Mouse (Mus musculus) CH12.LX (cell line): ENCODE results near the gene Ly6g6c. TPM values are rescaled to one million over a fixed set of nuclear protein-coding genes. Genes with fewer than 3 reads are reported as not detected.

Experiments used
- DNase-seq: peaks from one replicate; pipeline ENCODE4 v3.0.0-alpha.2; 2013; ENCODE audit errors: extremely low read depth
- H3K27ac ChIP-seq: 2 replicates; pipeline ENCODE4 v1.5.1; 2012; ENCODE audit warnings: low read depth, mild to moderate bottlenecking, control low read depth, moderate library complexity; ENCODE audit not compliant: insufficient read depth
- H3K27me3 ChIP-seq: replicated peaks from 2 replicates; pipeline ENCODE3; 2012; ENCODE audit warnings: inconsistent platforms
- H3K36me3 ChIP-seq, 2 experiments: replicated peaks in 1 of 2; 2 replicates each; pipeline versions ENCODE3 to v1.6.1; 2012; ENCODE audit warnings: inconsistent platforms in 1 of 2, low read length in 1 of 2, mild to moderate bottlenecking in 1 of 2, mixed read lengths in 1 of 2, moderate library complexity in 1 of 2; ENCODE audit not compliant: control insufficient read depth in 1 of 2, insufficient read depth in 1 of 2
- H3K4me1 ChIP-seq, 2 experiments: 2 replicates each; pipeline ENCODE4 v1.6.1; 2012; ENCODE audit warnings: inconsistent platforms in 1 of 2, moderate library complexity in 1 of 2; ENCODE audit not compliant: insufficient read depth in 2 of 2, control insufficient read depth in 1 of 2
- H3K4me2 ChIP-seq: 2 replicates; pipeline ENCODE4 v1.6.1; 2012; ENCODE audit warnings: low read depth, mild to moderate bottlenecking, control low read depth; ENCODE audit not compliant: poor library complexity, insufficient read depth, severe bottlenecking
- H3K4me3 ChIP-seq, 3 experiments: fragments of 150-350 bp in 1 of 3; sonication (generic) in 1 of 3; replicated peaks in 1 of 3; 2 replicates each; pipeline versions ENCODE3 to v1.5.1; 2011 to 2012; ENCODE audit warnings: low read depth in 2 of 3, low read length in 2 of 3, mild to moderate bottlenecking in 2 of 3, moderate library complexity in 2 of 3, control low read depth in 1 of 3, improper control_type of control experiment in 1 of 3, inconsistent platforms in 1 of 3, mixed read lengths in 1 of 3; ENCODE audit not compliant: poor library complexity in 1 of 3
- H3K79me2 ChIP-seq: replicated peaks from 2 replicates; pipeline ENCODE4 v1.6.1; 2012; ENCODE audit warnings: mild to moderate bottlenecking, moderate library complexity; ENCODE audit not compliant: control insufficient read depth, poor library complexity, insufficient read depth, severe bottlenecking; ENCODE audit errors: extremely low read depth
- H3K9ac ChIP-seq: 2 replicates; pipeline ENCODE4 v1.6.1; 2012; ENCODE audit warnings: low read depth, mild to moderate bottlenecking, control low read depth, moderate library complexity; ENCODE audit not compliant: insufficient read depth
- H3K9me3 ChIP-seq: replicated peaks from 2 replicates; pipeline ENCODE3; 2012; ENCODE audit warnings: low read length, inconsistent platforms, mixed read lengths
- BHLHE40 ChIP-seq: IDR thresholded peaks from 2 replicates; pipeline ENCODE4 v1.6.1; 2011; ENCODE audit warnings: mild to moderate bottlenecking, low read depth, low read length, improper control_type of control experiment
- CHD1 ChIP-seq: IDR thresholded peaks from 2 replicates; pipeline ENCODE4 v1.6.1; 2012; ENCODE audit warnings: low read depth, low read length, improper control_type of control experiment, inconsistent platforms
- CTCF ChIP-seq, 2 experiments: IDR thresholded peaks in 1 of 2; conservative IDR thresholded peaks in 1 of 2; 2 replicates each; pipeline ENCODE4 v1.5.1; 2011 to 2012; ENCODE audit warnings: low read depth in 2 of 2, low read length in 2 of 2, improper control_type of control experiment in 1 of 2, inconsistent platforms in 1 of 2, mild to moderate bottlenecking in 1 of 2, moderate library complexity in 1 of 2
- EP300 ChIP-seq: IDR thresholded peaks from 2 replicates; pipeline ENCODE4 v1.6.1; 2011; ENCODE audit warnings: low read length, improper control_type of control experiment
- GABPA ChIP-seq: IDR thresholded peaks from 2 replicates; pipeline ENCODE4 v1.6.1; 2012; ENCODE audit warnings: low read depth, low read length, improper control_type of control experiment, inconsistent platforms; ENCODE audit not compliant: insufficient replicate concordance
- HCFC1 ChIP-seq: IDR thresholded peaks from 2 replicates; pipeline ENCODE4 v1.6.1; 2012; ENCODE audit warnings: low read depth, mild to moderate bottlenecking, inconsistent platforms, low read length, improper control_type of control experiment
- IRF4 ChIP-seq: IDR thresholded peaks from 2 replicates; pipeline ENCODE4 v1.6.1; 2014; ENCODE audit warnings: low read depth, mild to moderate bottlenecking, inconsistent platforms, low read length, improper control_type of control experiment
- JUND ChIP-seq: conservative IDR thresholded peaks from 2 replicates; pipeline ENCODE4 v1.6.1; 2011; ENCODE audit warnings: low read depth, low read length, improper control_type of control experiment
- MAFK ChIP-seq: IDR thresholded peaks from 2 replicates; pipeline ENCODE4 v1.6.1; 2011; ENCODE audit warnings: low read length, improper control_type of control experiment; ENCODE audit not compliant: insufficient replicate concordance
- MEF2A ChIP-seq: IDR thresholded peaks from 2 replicates; pipeline ENCODE4 v1.6.1; 2014; ENCODE audit warnings: low read depth, mild to moderate bottlenecking, inconsistent platforms, low read length, improper control_type of control experiment, borderline replicate concordance
- MXI1 ChIP-seq: IDR thresholded peaks from 2 replicates; pipeline ENCODE4 v1.6.1; 2011; ENCODE audit warnings: mild to moderate bottlenecking, low read depth, low read length, improper control_type of control experiment
- MYC ChIP-seq: IDR thresholded peaks from 2 replicates; pipeline ENCODE4 v1.6.1; 2011; ENCODE audit warnings: low read depth, mild to moderate bottlenecking, improper control_type of control experiment, low read length
- NELFE ChIP-seq: IDR thresholded peaks from 2 replicates; pipeline ENCODE4 v1.6.1; 2011; ENCODE audit warnings: low read depth, low read length, improper control_type of control experiment
- RAD21 ChIP-seq: IDR thresholded peaks from 2 replicates; pipeline ENCODE4 v1.6.1; 2011; ENCODE audit warnings: low read depth, mild to moderate bottlenecking, low read length, improper control_type of control experiment, moderate library complexity
- TBP ChIP-seq: conservative IDR thresholded peaks from 2 replicates; pipeline ENCODE4 v1.6.1; 2011; ENCODE audit warnings: low read depth, low read length, improper control_type of control experiment
- UBTF ChIP-seq: IDR thresholded peaks from 2 replicates; pipeline ENCODE4 v1.6.1; 2012; ENCODE audit warnings: low read depth, mild to moderate bottlenecking, inconsistent platforms, low read length, improper control_type of control experiment, moderate library complexity
- USF1 ChIP-seq: IDR thresholded peaks from 2 replicates; pipeline ENCODE4 v1.6.1; 2014; ENCODE audit warnings: low read depth, mild to moderate bottlenecking, inconsistent platforms, low read length, improper control_type of control experiment
- ZC3H11A ChIP-seq: IDR thresholded peaks from 2 replicates; pipeline ENCODE4 v1.6.1; 2012; ENCODE audit warnings: low read depth, mild to moderate bottlenecking, inconsistent platforms, low read length, improper control_type of control experiment
- ZMIZ1 ChIP-seq: IDR thresholded peaks from 2 replicates; pipeline ENCODE4 v1.6.1; 2012; ENCODE audit warnings: low read depth, mild to moderate bottlenecking, inconsistent platforms, low read length, improper control_type of control experiment
- ZNF384 ChIP-seq: IDR thresholded peaks from 2 replicates; pipeline ENCODE4 v1.6.1; 2012; ENCODE audit warnings: low read depth, low read length, improper control_type of control experiment, inconsistent platforms
- dilution Hi-C: fragments of 300-500 bp; cut with MboI; formaldehyde crosslinking; loops from 2 replicates; pipeline ENCODE4 v1.14.3; 2020; ENCODE audit warnings: low sequenced_read_pairs; ENCODE audit not compliant: extremely low pct_unique_long_range_greater_than_20kb, extremely low pct_ligation_motif_present
- in situ Hi-C: fragments of 300-500 bp; cut with MboI; formaldehyde crosslinking; loops from 3 replicates; pipeline ENCODE4 v1.14.3; 2019; ENCODE audit warnings: low sequenced_read_pairs, low pct_ligation_motif_present, low pct_unique_long_range_greater_than_20kb, mixed read lengths
- polyA plus RNA-seq: library from polyadenylated mRNA; unstranded; fragments of >175 nt; gene quantifications from 2 replicates; pipeline ENCODE4 v1.2.1, GENCODE M21; 2012; ENCODE audit warnings: low read depth; ENCODE audit not compliant: insufficient read length
- total RNA-seq, 2 experiments: library from RNA; depleted of rRNA; stranded (reverse); fragments of 300-350 nt in 1 of 2; fragments of >200 nt in 1 of 2; gene quantifications; 2 replicates each; pipeline ENCODE4 v1.2.3; 2012 to 2014

Gene Ly6g6c
- total and polyA plus RNA-seq, 3 experiments = 0.30 TPM; not detected in 2

- peaks cover 10 to 40% of the 10 kb centered on the region in 2 experiments for H3K4me1 ChIP-seq
- H3K36me3 ChIP-seq = peaks cover 4 to 65% of the 10 kb centered on the region in 2 experiments
- H3K4me3 ChIP-seq = no peak overlapping the region
- H3K4me2 ChIP-seq = no peak overlapping the region
- TF ChIP-seq MAFK (no peak), IRF4 (no peak), UBTF (no peak)
- TF ChIP-seq, all 38 proteins: peak for 0
- Histone ChIP-seq H3K9ac (no peak overlapping the region), H3K27ac (no peak overlapping the region), H3K9me3 (no peaks in the 10 kb centered on the region), H3K27me3 (no peaks in the 10 kb centered on the region), H3K79me2 (no peaks in the 10 kb centered on the region; the same call in 1 of the 2 replicates)
- dilution Hi-C loops = no loop called here
- in situ Hi-C loops = loop anchor here (5.0 to 10.0 kb wide), 2 partner anchors 45 to 93 kb away; partner anchors contain the start of genes Ly6g5b, Ly6g6c and Mpig6b
- DNase-seq = no peak
Measured at GRCm38 (mm10) chr17:35021842-35022477, 43.2 kb upstream of the Ly6g6c start.

- dilution Hi-C loops = no loop called here
- DNase-seq = no peak
- Histone ChIP-seq H3K79me2 (no peaks in the 10 kb centered on the region; the same call in none of the 2 replicates), H3K36me3 (peaks cover 4 to 59% of the 10 kb centered on the region in 2 experiments), H3K4me2 (no peak overlapping the region), H3K9ac (no peak overlapping the region), H3K4me3 (no peak overlapping the region), H3K9me3 (no peaks in the 10 kb centered on the region), H3K27me3 (no peaks in the 10 kb centered on the region), H3K4me1 (peaks cover 10 to 40% of the 10 kb centered on the region in 2 experiments), H3K27ac (no peak overlapping the region)
- TF ChIP-seq RAD21 (no peak), MXI1 (no peak), JUND (no peak), GABPA (no peak), BHLHE40 (no peak)
- in situ Hi-C loops = loop anchor here (5.0 to 10.0 kb wide), 2 partner anchors 45 to 92 kb away; partner anchors contain the start of genes Ly6g5b, Ly6g6c and Mpig6b
Measured at GRCm38 (mm10) chr17:35022541-35023060, 42.6 kb upstream of the Ly6g6c start.

GRCm38 (mm10) chr17:35023221-35023620 lies 42.0 kb upstream of the Ly6g6c start:
- Histone ChIP-seq H3K79me2 (no peaks in the 10 kb centered on the region; the same call in none of the 2 replicates), H3K9me3 (no peaks in the 10 kb centered on the region), H3K4me2 (no peak overlapping the region), H3K36me3 (peaks cover 4 to 52% of the 10 kb centered on the region in 2 experiments), H3K27me3 (no peaks in the 10 kb centered on the region), H3K9ac (no peak overlapping the region), H3K4me3 (no peak overlapping the region), H3K27ac (no peak overlapping the region), H3K4me1 (peaks cover 13 to 45% of the 10 kb centered on the region in 2 experiments)
- DNase-seq = no peak
- no peak for TF ChIP-seq MYC
- no peak for TF ChIP-seq MXI1
- no peak for TF ChIP-seq ZC3H11A
- TF ChIP-seq CHD1 = no peak
- no peak for TF ChIP-seq TBP
- no peak for TF ChIP-seq HCFC1
- TF ChIP-seq NELFE = no peak
- no peak for TF ChIP-seq MEF2A
- TF ChIP-seq BHLHE40 = no peak
- no peak for TF ChIP-seq ZMIZ1
- TF ChIP-seq USF1 = no peak
- TF ChIP-seq CTCF (conservative IDR thresholded peaks at IDR 0.05 in 1 of 2, IDR thresholded peaks at IDR 0.05 in 1 of 2; ENCODE audit: low read depth in 2 of 2, low read length in 2 of 2) = no peak
- no peak for TF ChIP-seq ZNF384
- TF ChIP-seq EP300 = no peak
- dilution Hi-C loops = no loop called here
- in situ Hi-C loops = loop anchor here (5.0 to 10.0 kb wide), 2 partner anchors 44 to 92 kb away; partner anchors contain the start of genes Ly6g5b, Ly6g6c and Mpig6b
